ENCODE assay signal across 8 mouse cellular contexts in the genomic region with DNA sequence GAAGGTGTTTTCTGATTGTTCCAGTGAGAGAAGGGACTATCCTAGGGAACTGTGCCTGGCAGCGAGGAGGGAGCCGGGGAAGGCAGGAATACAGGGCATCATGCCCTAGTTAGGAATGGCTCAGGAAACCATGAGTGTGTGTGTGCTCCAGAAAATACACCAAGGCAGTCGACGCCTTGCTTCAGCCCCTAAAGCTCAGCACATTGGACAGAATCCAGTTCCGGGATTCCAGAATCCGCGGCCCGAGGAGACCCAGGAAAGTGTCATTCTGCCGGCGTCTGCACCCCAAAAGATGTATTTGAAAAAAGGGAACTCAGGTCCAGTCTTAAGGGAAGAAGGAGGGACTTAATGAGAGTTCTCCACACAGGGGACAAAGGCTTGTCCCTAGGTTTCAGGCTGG. TPM values are rescaled to one million over a fixed set of nuclear protein-coding genes. Genes with fewer than 3 reads are reported as not detected.
A peak's percentile ranks its signal among the peaks of the same experiment; 100 is the strongest.
DNase-seq lines count a peak whose midpoint lies in the region; ATAC-seq and TF ChIP-seq lines count a peak whose summit lies in the region.

No protein-coding gene starts in this region.

- ATAC-seq in forebrain, embryonic 13.5 days = no peak
- no peak for ATAC-seq in kidney, postnatal 0 days (replicated peaks; ENCODE audit: low FRiP score, low read depth)
- ATAC-seq in midbrain, embryonic 13.5 days = no peak

- no peak for DNase-seq in thymus, adult 2 months
- no peak for DNase-seq in thymus, postnatal 10 days (ENCODE audit: low spot score in 2 of 2)
- DNase-seq in kidney, postnatal 0 days (ENCODE audit: low spot score) = peak; percentile 33
- no peak for DNase-seq in urinary bladder, adult 18-20 months (ENCODE audit: low spot score in 2 of 2)
- no peak for DNase-seq in natural killer cell, adult 2 months (ENCODE audit: low spot score in 2 of 2)
- no peak for DNase-seq in retina, embryonic 14.5 days (ENCODE audit: low spot score)

- H3K4me1 ChIP-seq in thymus, adult 2 months (replicated peaks; ENCODE audit: control insufficient read depth, insufficient read depth, low read length) = peaks cover 34% of the 10 kb centered on the region
- H3K4me1 ChIP-seq in forebrain, embryonic 13.5 days = 0 out of 2 replicates have a peak, but pooled peaks cover 10% of the 10 kb centered on the region
- peaks cover 3% of the 10 kb centered on the region; the same call in 1 of the 2 replicates for H3K4me1 ChIP-seq in kidney, postnatal 0 days (replicated peaks; ENCODE audit: insufficient read depth, low read length)
- H3K4me1 ChIP-seq in midbrain, embryonic 13.5 days (replicated peaks) = peaks cover 12% of the 10 kb centered on the region; the same call in 1 of the 2 replicates

- no peak for TF ChIP-seq POLR2A in thymus, adult 2 months (IDR thresholded peaks at IDR 0.05; ENCODE audit: control insufficient read depth, extremely low read depth, insufficient read depth, low read length, poor library complexity)

- 3% methylated on average over 10 of the region's 10 CpGs for WGBS in thymus, adult 2 months
- WGBS in forebrain, embryonic 13.5 days = 68% methylated on average over 10 of the region's 10 CpGs
- 42% methylated on average over 10 of the region's 10 CpGs for WGBS in kidney, postnatal 0 days
- 69% methylated on average over 10 of the region's 10 CpGs for WGBS in midbrain, embryonic 13.5 days

- H3K9ac ChIP-seq in forebrain, embryonic 13.5 days = peak overlapping the region; percentile 23; the same call in 1 of the 2 replicates
- peak overlapping the region; percentile 55 for H3K9ac ChIP-seq in kidney, postnatal 0 days (ENCODE audit: low read depth, low read length)
- no peak overlapping the region for H3K9ac ChIP-seq in midbrain, embryonic 13.5 days (replicated peaks)

- H3K4me3 ChIP-seq in thymus, adult 2 months (ENCODE audit: control insufficient read depth, insufficient read depth, low read length) = peak overlapping the region; percentile 79
- H3K4me3 ChIP-seq in forebrain, embryonic 13.5 days = no peak overlapping the region
- H3K4me3 ChIP-seq in kidney, postnatal 0 days (replicated peaks; ENCODE audit: low read depth, low read length) = peak overlapping the region; percentile 30
- no peak overlapping the region for H3K4me3 ChIP-seq in midbrain, embryonic 13.5 days (replicated peaks)

- no peaks in the 10 kb centered on the region for H3K27me3 ChIP-seq in thymus, adult 2 months (ENCODE audit: control insufficient read depth, insufficient read depth, low read length)
- no peaks in the 10 kb centered on the region for H3K27me3 ChIP-seq in forebrain, embryonic 13.5 days
- no peaks in the 10 kb centered on the region for H3K27me3 ChIP-seq in kidney, postnatal 0 days (ENCODE audit: insufficient read depth, low read length)
- no peaks in the 10 kb centered on the region for H3K27me3 ChIP-seq in midbrain, embryonic 13.5 days

- peak overlapping the region; percentile 98 for H3K27ac ChIP-seq in thymus, adult 2 months (ENCODE audit: control insufficient read depth, insufficient read depth, low read length)
- H3K27ac ChIP-seq in forebrain, embryonic 13.5 days = peak overlapping the region; percentile 32
- H3K27ac ChIP-seq in kidney, postnatal 0 days = peak overlapping the region; percentile 88
- no peak overlapping the region for H3K27ac ChIP-seq in midbrain, embryonic 13.5 days

- no peaks in the 10 kb centered on the region for H3K9me3 ChIP-seq in forebrain, embryonic 13.5 days (replicated peaks)
- H3K9me3 ChIP-seq in kidney, postnatal 0 days (replicated peaks; ENCODE audit: low read length) = no peaks in the 10 kb centered on the region
- no peaks in the 10 kb centered on the region for H3K9me3 ChIP-seq in midbrain, embryonic 13.5 days

- H3K36me3 ChIP-seq in thymus, adult 2 months (ENCODE audit: control insufficient read depth, insufficient read depth, low read length) = no peaks in the 10 kb centered on the region
- H3K36me3 ChIP-seq in forebrain, embryonic 13.5 days (ENCODE audit: poor library complexity, severe bottlenecking) = no peaks in the 10 kb centered on the region
- H3K36me3 ChIP-seq in kidney, postnatal 0 days (ENCODE audit: insufficient read depth, low read length) = no peaks in the 10 kb centered on the region
- no peaks in the 10 kb centered on the region for H3K36me3 ChIP-seq in midbrain, embryonic 13.5 days

- TF ChIP-seq CTCF in thymus, adult 2 months (IDR thresholded peaks at IDR 0.05; ENCODE audit: borderline replicate concordance, control insufficient read depth, extremely low read depth, insufficient read depth, low read length, poor library complexity) = no peak
- TF ChIP-seq CTCF in kidney, postnatal 0 days (IDR thresholded peaks at IDR 0.05; ENCODE audit: low read depth) = no peak

- peak overlapping the region; percentile 40 for H3K4me2 ChIP-seq in forebrain, embryonic 13.5 days
- H3K4me2 ChIP-seq in kidney, postnatal 0 days (ENCODE audit: low read length) = peak overlapping the region; percentile 68
- H3K4me2 ChIP-seq in midbrain, embryonic 13.5 days (replicated peaks) = peak overlapping the region; percentile 36

RNA-seq across cellular contexts. Expression of gene Yy1, which starts 26.5 kb away (rescaled TPM):
- 37.8 and 48.3 TPM in 2 replicates for polyA plus RNA-seq in thymus, adult 2 months (2012; rRNA removed)
- polyA plus RNA-seq in forebrain, embryonic 13.5 days (2015; fragmentation: Nextera tagmentation; extraction: Ambion mirVana) = 15.8 and 17.3 TPM in 2 replicates
- 15.6 and 17.3 TPM in 2 replicates for polyA plus RNA-seq in kidney, postnatal 0 days (2015; fragmentation: Nextera tagmentation; extraction: Ambion mirVana)
- polyA plus RNA-seq in midbrain, embryonic 13.5 days (2015; fragmentation: Nextera tagmentation; extraction: Ambion mirVana) = 14.7 and 17.4 TPM in 2 replicates

Comparison
In these comparisons a context has a peak if more than half of its experiments do, and no peak if none do; other contexts are left out.
1. H3K4me3 ChIP-seq: peak in thymus, adult 2 months (single experiment) and kidney, postnatal 0 days (single experiment); none in forebrain, embryonic 13.5 days (single experiment) and midbrain, embryonic 13.5 days (single experiment).
2. Peak in every context shown above with its lines, with median percentiles within 50 percentile points of each other: H3K4me2 ChIP-seq.